Mouse (Mus musculus) neural tube, embryonic 13.5 days (tissue): ENCODE data around the gene Dolk. TPM values are rescaled to one million over a fixed set of nuclear protein-coding genes. Genes with fewer than 3 reads are reported as not detected.

ENCODE experiments used
- ATAC-seq: fragments of 200-750 bp; cut with Nextera tagmentation; 2 replicates; pipeline ENCODE4 v1.8.0; 2017; ENCODE audit warnings: low read depth, mild to moderate bottlenecking, moderate TSS enrichment, moderate library complexity
- H3K27ac ChIP-seq: fragments of 300-500 bp; sonication (generic); replicated peaks from 2 replicates; pipeline ENCODE4 v1.5.1; 2015; ENCODE audit warnings: moderate library complexity, mild to moderate bottlenecking, inconsistent platforms
- H3K27me3 ChIP-seq: fragments of 300-500 bp; sonication (generic); 2 replicates; pipeline ENCODE4 v1.6.1; 2015; ENCODE audit warnings: mild to moderate bottlenecking, inconsistent platforms
- H3K36me3 ChIP-seq: fragments of 300-500 bp; sonication (generic); 2 replicates; pipeline ENCODE4 v1.6.1; 2015; ENCODE audit warnings: mild to moderate bottlenecking, inconsistent platforms
- H3K4me1 ChIP-seq: fragments of 300-500 bp; sonication (generic); replicated peaks from 2 replicates; pipeline ENCODE4 v1.6.1; 2015; ENCODE audit warnings: inconsistent platforms
- H3K4me2 ChIP-seq: fragments of 300-500 bp; sonication (generic); 2 replicates; pipeline ENCODE4 v1.6.1; 2015; ENCODE audit warnings: inconsistent platforms, mild to moderate bottlenecking, moderate library complexity
- H3K4me3 ChIP-seq: fragments of 300-500 bp; sonication (generic); 2 replicates; pipeline ENCODE4 v1.5.1; 2015; ENCODE audit warnings: mild to moderate bottlenecking, inconsistent platforms
- H3K9ac ChIP-seq: fragments of 300-500 bp; sonication (generic); 2 replicates; pipeline ENCODE4 v1.6.1; 2015; ENCODE audit warnings: moderate library complexity, mild to moderate bottlenecking, inconsistent platforms
- H3K9me3 ChIP-seq: fragments of 300-500 bp; sonication (generic); 2 replicates; pipeline ENCODE4 v1.6.1; 2016; ENCODE audit warnings: inconsistent platforms
- WGBS: fragments of 180-500 bp; shearing (Covaris S2); methylation state at CpG from one replicate; pipeline ENCODE4 v1.1.7; 2015; 5-methylcytosine and 5-hydroxymethylcytosine counted together
- polyA plus RNA-seq: library from polyadenylated mRNA; unstranded; fragments of >200 nt; fragmentation: Nextera tagmentation; extraction: Ambion mirVana; gene quantifications from 2 replicates; pipeline ENCODE4 v1.2.1, GENCODE M21; 2015

The Dolk gene
- polyA plus RNA-seq, 1 experiment from 2014 or later: 33.1 TPM

- ATAC-seq: no peak
Observed at GRCm38 (mm10) chr2:30299525-30299924, 13.4 kb upstream of the Dolk start.

GRCm38 (mm10) chr2:30287027-30287373, 866 bp upstream of the Dolk start:
- no peaks in the 10 kb centered on the region for H3K27me3 ChIP-seq
- peak overlapping the region; percentile 71 for H3K27ac ChIP-seq
- peak overlapping the region; percentile 96 for H3K4me3 ChIP-seq
- peak overlapping the region; percentile 95 for H3K4me2 ChIP-seq
- H3K9ac ChIP-seq: peak overlapping the region; percentile 90
- H3K4me1 ChIP-seq: peaks cover 26% of the 10 kb centered on the region
- peaks cover 5% of the 10 kb centered on the region; the same call in 1 of the 2 replicates for H3K36me3 ChIP-seq
- WGBS: under 1% methylated on average over 10 of the region's 10 CpGs
- no peak for ATAC-seq
- no peaks in the 10 kb centered on the region for H3K9me3 ChIP-seq

More at GRCm38 (mm10) chr2:30299525-30299924, 13.4 kb upstream of the Dolk start:
- peaks cover 72% of the 10 kb centered on the region for H3K36me3 ChIP-seq
- WGBS: 77% methylated on average over 3 of the region's 3 CpGs
- H3K9ac ChIP-seq: no peak overlapping the region
- H3K27me3 ChIP-seq: no peaks in the 10 kb centered on the region
- no peak overlapping the region for H3K4me3 ChIP-seq
- no peak overlapping the region for H3K4me2 ChIP-seq
- H3K4me1 ChIP-seq: no peaks in the 10 kb centered on the region
- no peak overlapping the region for H3K27ac ChIP-seq
- H3K9me3 ChIP-seq: no peaks in the 10 kb centered on the region

- Histone ChIP-seq H3K4me1 (peaks cover 26% of the 10 kb centered on the region), H3K27ac (0 out of 2 replicates have a peak overlapping the region, but pooled peaks have one; percentile 52), H3K4me2 (peak overlapping the region; percentile 95), H3K9ac (peak overlapping the region; percentile 90), H3K36me3 (no peaks in the 10 kb centered on the region), H3K4me3 (peak overlapping the region; percentile 96), H3K9me3 (no peaks in the 10 kb centered on the region), H3K27me3 (no peaks in the 10 kb centered on the region)
- 17% methylated on average over 38 of the region's 38 CpGs for WGBS
- ATAC-seq: peak; percentile 76
Observed at GRCm38 (mm10) chr2:30285416-30286181, 535 bp downstream of the Dolk start.

GRCm38 (mm10) chr2:30285004-30285403, 1.1 kb downstream of the Dolk start:
- Histone ChIP-seq H3K36me3 (no peaks in the 10 kb centered on the region), H3K27me3 (no peaks in the 10 kb centered on the region), H3K4me3 (peak overlapping the region; percentile 96), H3K4me2 (peak overlapping the region; percentile 95), H3K4me1 (peaks cover 26% of the 10 kb centered on the region), H3K9ac (peak overlapping the region; percentile 90), H3K9me3 (no peaks in the 10 kb centered on the region), H3K27ac (no peak overlapping the region)
- ATAC-seq: no peak
- WGBS: 93% methylated on average over 5 of the region's 5 CpGs

DNA sequence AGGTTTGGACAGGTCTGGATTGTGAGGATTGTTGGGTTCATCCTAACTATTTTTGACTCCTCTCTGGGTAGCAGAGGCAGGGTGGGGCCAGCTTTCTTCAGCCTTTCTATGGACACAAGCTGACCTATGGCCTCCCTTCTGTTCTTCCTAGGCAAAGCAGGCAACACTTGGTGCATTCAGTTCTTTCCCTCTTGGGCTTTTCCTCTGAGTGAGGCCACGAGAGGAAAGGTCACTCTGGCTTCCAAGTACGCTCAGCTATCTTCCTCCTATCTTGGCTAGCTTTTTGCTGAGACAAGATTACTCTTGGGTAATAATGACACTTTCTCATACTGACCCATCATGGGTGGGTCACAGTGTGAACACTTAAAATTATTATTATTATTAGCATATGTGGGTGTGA, 2.9 kb downstream of the Dolk start:
- no peaks in the 10 kb centered on the region for H3K36me3 ChIP-seq
- no peak for ATAC-seq
- WGBS: 88% methylated on average over 2 of the region's 2 CpGs
- no peak overlapping the region for H3K4me3 ChIP-seq
- H3K27ac ChIP-seq: no peak overlapping the region
- H3K9me3 ChIP-seq: no peaks in the 10 kb centered on the region
- H3K4me2 ChIP-seq: no peak overlapping the region
- H3K4me1 ChIP-seq: peaks cover 25% of the 10 kb centered on the region
- H3K9ac ChIP-seq: no peak overlapping the region
- no peaks in the 10 kb centered on the region for H3K27me3 ChIP-seq

DNA sequence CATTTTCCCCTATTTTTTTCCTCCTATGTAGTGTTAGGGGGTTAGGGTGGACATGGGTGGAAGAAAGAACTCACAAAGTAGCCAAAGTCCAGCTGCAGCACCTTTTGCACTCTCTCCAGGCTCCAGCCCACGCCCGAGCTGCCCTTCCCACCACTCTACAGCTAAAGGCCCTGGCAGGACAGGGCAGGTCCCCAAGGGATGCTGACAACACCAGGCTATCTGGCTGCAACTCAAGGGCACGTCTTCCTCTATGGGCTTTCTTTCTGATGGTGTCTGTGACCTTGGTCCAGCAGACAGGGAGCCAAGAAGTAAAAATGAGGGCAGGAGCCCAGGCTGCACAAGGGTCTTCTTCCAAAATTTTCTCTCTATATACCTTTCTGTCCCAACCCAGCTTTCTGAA, 4.5 kb downstream of the Dolk start:
- Histone ChIP-seq H3K4me1 (peaks cover 10% of the 10 kb centered on the region), H3K9me3 (no peaks in the 10 kb centered on the region), H3K9ac (no peak overlapping the region), H3K27ac (no peak overlapping the region), H3K36me3 (no peaks in the 10 kb centered on the region; the same call in 1 of the 2 replicates), H3K4me2 (no peak overlapping the region), H3K27me3 (no peaks in the 10 kb centered on the region), H3K4me3 (no peak overlapping the region)
- ATAC-seq: no peak
- WGBS: 80% methylated on average over 3 of the region's 3 CpGs

- Histone ChIP-seq H3K36me3 (no peaks in the 10 kb centered on the region; the same call in 1 of the 2 replicates), H3K27me3 (no peaks in the 10 kb centered on the region), H3K4me3 (no peak within 1 kb of the TSS), H3K9ac (no peak within 1 kb of the TSS), H3K4me1 (peaks cover 10% of the 10 kb centered on the region), H3K27ac (no peak within 1 kb of the TSS), H3K4me2 (no peak within 1 kb of the TSS), H3K9me3 (no peaks in the 10 kb centered on the region)
- WGBS: 93% methylated on average over 11 of the region's 11 CpGs
- no peak for ATAC-seq
Observed at GRCm38 (mm10) chr2:30280743-30281142, 5.4 kb downstream of the Dolk start, which contains the start of gene Gm28038. Gm28038 (plus strand) TSS chr2:30281043.

GRCm38 (mm10) chr2:30270134-30270533, 16.0 kb downstream of the Dolk start:
- H3K9ac ChIP-seq: no peak overlapping the region
- H3K36me3 ChIP-seq: peaks cover 5% of the 10 kb centered on the region
- H3K27me3 ChIP-seq: no peaks in the 10 kb centered on the region
- H3K27ac ChIP-seq: no peak overlapping the region
- WGBS: 76% methylated on average over 1 of the region's 1 CpGs
- no peak overlapping the region for H3K4me2 ChIP-seq
- no peak overlapping the region for H3K4me3 ChIP-seq
- H3K4me1 ChIP-seq: peaks cover 20% of the 10 kb centered on the region
- H3K9me3 ChIP-seq: no peaks in the 10 kb centered on the region
- ATAC-seq: peak; percentile 80; the same call in 1 of the 2 replicates

GRCm38 (mm10) chr2:30269241-30269990, 16.7 kb downstream of the Dolk start:
- ATAC-seq: no peak
- no peaks in the 10 kb centered on the region for H3K9me3 ChIP-seq
- H3K4me3 ChIP-seq: no peak overlapping the region
- H3K27ac ChIP-seq: no peak overlapping the region
- no peaks in the 10 kb centered on the region for H3K27me3 ChIP-seq
- H3K4me2 ChIP-seq: no peak overlapping the region
- peaks cover 12% of the 10 kb centered on the region for H3K36me3 ChIP-seq
- H3K4me1 ChIP-seq: peaks cover 27% of the 10 kb centered on the region
- no peak overlapping the region for H3K9ac ChIP-seq
- WGBS: 90% methylated on average over 17 of the region's 17 CpGs

GRCm38 (mm10) chr2:30268371-30268770, 17.8 kb downstream of the Dolk start:
- no peak for ATAC-seq
- Histone ChIP-seq H3K9me3 (no peaks in the 10 kb centered on the region), H3K4me1 (peaks cover 37% of the 10 kb centered on the region), H3K9ac (no peak overlapping the region), H3K27me3 (no peaks in the 10 kb centered on the region), H3K27ac (no peak overlapping the region), H3K36me3 (peaks cover 23% of the 10 kb centered on the region), H3K4me3 (no peak overlapping the region), H3K4me2 (no peak overlapping the region)
- 62% methylated on average over 4 of the region's 4 CpGs for WGBS

DNA sequence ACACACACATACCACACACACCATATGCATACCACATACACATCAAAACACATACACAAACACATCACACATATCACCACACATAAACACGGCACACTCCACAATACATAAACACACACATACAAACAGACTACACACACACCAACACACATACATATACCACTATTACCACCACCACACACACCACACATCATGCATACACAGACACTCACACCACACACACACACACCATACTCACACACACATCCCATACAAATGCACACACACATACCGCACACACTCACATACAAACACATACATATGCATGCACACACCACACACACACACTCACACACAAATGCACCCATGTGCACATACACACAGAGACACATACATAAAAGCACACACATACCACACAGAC, 18.7 kb downstream of the Dolk start:
- Histone ChIP-seq H3K27ac (no peak overlapping the region), H3K27me3 (no peaks in the 10 kb centered on the region), H3K4me1 (peaks cover 45% of the 10 kb centered on the region), H3K4me3 (no peak overlapping the region), H3K36me3 (peaks cover 30% of the 10 kb centered on the region), H3K4me2 (no peak overlapping the region), H3K9ac (no peak overlapping the region), H3K9me3 (no peaks in the 10 kb centered on the region)
- no peak for ATAC-seq
- 100% methylated on average over 2 of the region's 2 CpGs for WGBS

- Histone ChIP-seq H3K27ac (peak overlapping the region; percentile 80), H3K27me3 (no peaks in the 10 kb centered on the region), H3K4me3 (no peak overlapping the region), H3K9ac (no peak overlapping the region), H3K4me1 (peaks cover 53% of the 10 kb centered on the region), H3K36me3 (peaks cover 35% of the 10 kb centered on the region), H3K9me3 (no peaks in the 10 kb centered on the region), H3K4me2 (no peak overlapping the region)
- no peak for ATAC-seq
- 32% methylated on average over 4 of the region's 4 CpGs for WGBS
Observed at GRCm38 (mm10) chr2:30266392-30266941, 19.7 kb downstream of the Dolk start.
